Mouse (Mus musculus) inflammation-experienced regulatory T-cells, adult 16 weeks (primary cell): ENCODE measurements around the gene Hus1b. TPM values are rescaled to one million over a fixed set of nuclear protein-coding genes. Genes with fewer than 3 reads are reported as not detected.

ENCODE experiments used
- polyA plus RNA-seq: library from polyadenylated mRNA; unstranded; fragments of 100-300 nt; shearing (Covaris generic); gene quantifications from one replicate; pipeline ENCODE4 v1.2.1, GENCODE M21; 2017

The Hus1b gene
- not detected for polyA plus RNA-seq

GRCm38 (mm10) chr13:30947540-30947939, at the start of gene Hus1b:
Gene Hus1b (minus strand): TSS chr13:30947759.

GRCm38 (mm10) chr13:30973501-30974246, 26.1 kb upstream of the Hus1b start, which contains the start of the genes Exoc2 and Gm5447:
Gene Exoc2 (minus strand): TSS chr13:30974093.
Gene Gm5447 (plus strand): TSS chr13:30974204.

Other genes with a start within 250 kb of the Hus1b start
- 27.3 TPM for gene Irf4, start 198.5 kb downstream of the Hus1b start, polyA plus RNA-seq
- 131 TPM for gene Exoc2, start 26.3 kb upstream of the Hus1b start, polyA plus RNA-seq
- gene Gm5447, start 26.4 kb upstream of the Hus1b start, polyA plus RNA-seq: not detected